Mouse (Mus musculus) midbrain, embryonic 14.5 days (tissue): Measurements from ENCODE around the gene Efna1. TPM values are rescaled to one million over a fixed set of nuclear protein-coding genes. Genes with fewer than 3 reads are reported as not detected.
A peak's percentile ranks its signal among the peaks of the same experiment; 100 is the strongest.

Source experiments
- ATAC-seq: fragments of 200-750 bp; cut with Nextera tagmentation; 2 replicates; pipeline ENCODE4 v1.8.0; 2017; ENCODE audit warnings: moderate number of reproducible peaks, moderate library complexity; ENCODE audit not compliant: low FRiP score, low TSS enrichment
- DNase-seq: peaks from one replicate; pipeline ENCODE4 v3.0.0-alpha.2; 2015
- H3K27ac ChIP-seq: fragments of 300-500 bp; sonication (generic); replicated peaks from 2 replicates; pipeline ENCODE4 v1.5.1; 2014; ENCODE audit warnings: mild to moderate bottlenecking, low read depth, low read length, moderate library complexity
- H3K27me3 ChIP-seq: fragments of 300-500 bp; sonication (generic); 2 replicates; pipeline ENCODE4 v1.6.1; 2014; ENCODE audit warnings: low read length, control low read depth, mixed read lengths; ENCODE audit not compliant: control insufficient read depth, insufficient read depth
- H3K36me3 ChIP-seq: fragments of 300-500 bp; sonication (generic); 2 replicates; pipeline ENCODE4 v1.6.1; 2014; ENCODE audit warnings: low read length, control low read depth; ENCODE audit not compliant: control insufficient read depth, insufficient read depth
- H3K4me1 ChIP-seq: fragments of 300-500 bp; sonication (generic); 2 replicates; pipeline ENCODE4 v1.6.1; 2014; ENCODE audit warnings: mild to moderate bottlenecking, antibody characterized with exemption, low read length, control low read depth; ENCODE audit not compliant: control insufficient read depth, insufficient read depth
- H3K4me2 ChIP-seq: fragments of 300-500 bp; sonication (generic); 2 replicates; pipeline ENCODE4 v1.6.1; 2014; ENCODE audit warnings: mild to moderate bottlenecking, low read length, moderate library complexity
- H3K4me3 ChIP-seq: fragments of 300-500 bp; sonication (generic); replicated peaks from 2 replicates; pipeline ENCODE4 v1.5.1; 2014; ENCODE audit warnings: low read depth, low read length
- H3K9ac ChIP-seq: fragments of 300-500 bp; sonication (generic); replicated peaks from 2 replicates; pipeline ENCODE4 v1.6.1; 2014; ENCODE audit warnings: mild to moderate bottlenecking, low read length, moderate library complexity
- H3K9me3 ChIP-seq: fragments of 300-500 bp; sonication (generic); 2 replicates; pipeline ENCODE4 v1.6.1; 2016; ENCODE audit warnings: low read length, control low read depth, mixed read lengths; ENCODE audit not compliant: control insufficient read depth
- WGBS: fragments of 180-500 bp; shearing (Covaris S2); extraction: QIAGEN DNeasy Blood & Tissue Kit; methylation state at CpG from one replicate; pipeline ENCODE4 v1.1.7; 2014; 5-methylcytosine and 5-hydroxymethylcytosine counted together
- polyA plus RNA-seq: library from polyadenylated mRNA; unstranded; fragments of >200 nt; fragmentation: Nextera tagmentation; extraction: Ambion mirVana; gene quantifications from 2 replicates; pipeline ENCODE4 v1.2.1, GENCODE M21; 2014

Efna1 gene
- polyA plus RNA-seq, 1 experiment from 2014 or later = 8.7 TPM

GRCm38 (mm10) chr3:89237682-89238081 lies 43.3 kb downstream of the Efna1 start:
- no peak for ATAC-seq
- 95% methylated on average over 21 of the region's 21 CpGs for WGBS
- Histone ChIP-seq H3K9me3 (no peaks in the 10 kb centered on the region), H3K27ac (no peak overlapping the region), H3K4me1 (peaks cover 4% of the 10 kb centered on the region; the same call in 1 of the 2 replicates), H3K9ac (no peak overlapping the region), H3K4me3 (no peak overlapping the region), H3K36me3 (peaks cover 100% of the 10 kb centered on the region), H3K4me2 (no peak overlapping the region), H3K27me3 (no peaks in the 10 kb centered on the region)
- DNase-seq = no peak

- no peak for DNase-seq
- Histone ChIP-seq H3K4me2 (no peak overlapping the region), H3K9ac (no peak overlapping the region), H3K27me3 (no peaks in the 10 kb centered on the region), H3K36me3 (peaks cover 90% of the 10 kb centered on the region), H3K9me3 (no peaks in the 10 kb centered on the region), H3K4me1 (no peaks in the 10 kb centered on the region), H3K27ac (no peak overlapping the region), H3K4me3 (no peak overlapping the region)
- WGBS = 94% methylated on average over 10 of the region's 10 CpGs
- ATAC-seq = no peak
Measured at GRCm38 (mm10) chr3:89236516-89236915, 44.4 kb downstream of the Efna1 start.

GRCm38 (mm10) chr3:89233562-89234110 lies 47.3 kb downstream of the Efna1 start:
- Histone ChIP-seq H3K27me3 (no peaks in the 10 kb centered on the region), H3K4me1 (no peaks in the 10 kb centered on the region), H3K9ac (no peak overlapping the region; the same call in 1 of the 2 replicates), H3K9me3 (no peaks in the 10 kb centered on the region), H3K27ac (no peak overlapping the region), H3K4me3 (no peak overlapping the region), H3K36me3 (peaks cover 62% of the 10 kb centered on the region), H3K4me2 (no peak overlapping the region)
- no peak for DNase-seq
- no peak for ATAC-seq
- 84% methylated on average over 14 of the region's 14 CpGs for WGBS

- no peak overlapping the region for H3K27ac ChIP-seq
- H3K4me2 ChIP-seq = no peak overlapping the region
- peaks cover 51% of the 10 kb centered on the region for H3K36me3 ChIP-seq
- peaks cover 3% of the 10 kb centered on the region; the same call in 1 of the 2 replicates for H3K4me1 ChIP-seq
- 72% methylated on average over 6 of the region's 6 CpGs for WGBS
- ATAC-seq (no peak), DNase-seq (no peak)
- no peaks in the 10 kb centered on the region for H3K27me3 ChIP-seq
- no peak overlapping the region for H3K9ac ChIP-seq
- H3K4me3 ChIP-seq = no peak overlapping the region
- no peaks in the 10 kb centered on the region for H3K9me3 ChIP-seq
Measured at GRCm38 (mm10) chr3:89232614-89233013, 48.3 kb downstream of the Efna1 start.

GRCm38 (mm10) chr3:89231772-89232275 lies 49.1 kb downstream of the Efna1 start:
- H3K4me3 ChIP-seq = no peak overlapping the region
- no peaks in the 10 kb centered on the region for H3K9me3 ChIP-seq
- H3K27me3 ChIP-seq = no peaks in the 10 kb centered on the region
- H3K27ac ChIP-seq = no peak overlapping the region
- H3K4me2 ChIP-seq = no peak overlapping the region
- H3K36me3 ChIP-seq = peaks cover 43% of the 10 kb centered on the region
- peaks cover 11% of the 10 kb centered on the region for H3K4me1 ChIP-seq
- WGBS = 75% methylated on average over 16 of the region's 16 CpGs
- ATAC-seq (no peak), DNase-seq (no peak)
- no peak overlapping the region for H3K9ac ChIP-seq

- peaks cover 16% of the 10 kb centered on the region for H3K4me1 ChIP-seq
- no peak overlapping the region for H3K27ac ChIP-seq
- no peaks in the 10 kb centered on the region for H3K27me3 ChIP-seq
- H3K36me3 ChIP-seq = peaks cover 39% of the 10 kb centered on the region
- H3K9me3 ChIP-seq = no peaks in the 10 kb centered on the region
- ATAC-seq = no peak
- WGBS = 84% methylated on average over 7 of the region's 7 CpGs
- no peak overlapping the region for H3K9ac ChIP-seq
- DNase-seq = no peak
- no peak overlapping the region for H3K4me2 ChIP-seq
- no peak overlapping the region for H3K4me3 ChIP-seq
Measured at GRCm38 (mm10) chr3:89231345-89231744, 49.6 kb downstream of the Efna1 start.

GRCm38 (mm10) chr3:89230561-89230960 lies 50.4 kb downstream of the Efna1 start:
- no peak for DNase-seq
- H3K4me3 ChIP-seq = no peak overlapping the region
- no peak for ATAC-seq
- H3K4me1 ChIP-seq = peaks cover 24% of the 10 kb centered on the region
- H3K4me2 ChIP-seq = no peak overlapping the region
- 89% methylated on average over 2 of the region's 2 CpGs for WGBS
- no peaks in the 10 kb centered on the region for H3K27me3 ChIP-seq
- H3K9ac ChIP-seq = no peak overlapping the region
- H3K36me3 ChIP-seq = peaks cover 31% of the 10 kb centered on the region
- H3K27ac ChIP-seq = no peak overlapping the region
- no peaks in the 10 kb centered on the region for H3K9me3 ChIP-seq

GRCm38 (mm10) chr3:89229276-89229675 lies 51.7 kb downstream of the Efna1 start:
- WGBS = 72% methylated on average over 4 of the region's 4 CpGs
- ATAC-seq (no peak), DNase-seq (no peak)
- Histone ChIP-seq H3K4me2 (no peak overlapping the region), H3K27me3 (no peaks in the 10 kb centered on the region), H3K9ac (no peak overlapping the region), H3K9me3 (no peaks in the 10 kb centered on the region), H3K36me3 (peaks cover 18% of the 10 kb centered on the region), H3K27ac (no peak overlapping the region), H3K4me1 (peaks cover 37% of the 10 kb centered on the region), H3K4me3 (no peak overlapping the region)

GRCm38 (mm10) chr3:89228836-89229235 lies 52.1 kb downstream of the Efna1 start, which contains the start of gene Muc1:
Gene Muc1 (plus strand): TSS chr3:89229057.
- peak within 1 kb of the TSS; percentile 47 for H3K4me3 ChIP-seq
- ATAC-seq = no peak
- no peak for DNase-seq
- peaks cover 17% of the 10 kb centered on the region for H3K36me3 ChIP-seq
- peak within 1 kb of the TSS; percentile 66 for H3K4me2 ChIP-seq
- H3K27ac ChIP-seq = peak within 1 kb of the TSS; percentile 93
- no peak within 1 kb of the TSS; the same call in 1 of the 2 replicates for H3K9ac ChIP-seq
- H3K4me1 ChIP-seq = peaks cover 41% of the 10 kb centered on the region
- WGBS = 36% methylated on average over 10 of the region's 10 CpGs
- no peaks in the 10 kb centered on the region for H3K9me3 ChIP-seq
- H3K27me3 ChIP-seq = no peaks in the 10 kb centered on the region
